Mouse (Mus musculus) ovary, postnatal 36 days (tissue): ENCODE measurements around the gene Adad1.

ENCODE experiments used
- DNase-seq: peaks from one replicate; pipeline ENCODE4 v3.0.0; 2022; ENCODE audit warnings: low spot score, mixed read lengths

Gene Adad1

DNA sequence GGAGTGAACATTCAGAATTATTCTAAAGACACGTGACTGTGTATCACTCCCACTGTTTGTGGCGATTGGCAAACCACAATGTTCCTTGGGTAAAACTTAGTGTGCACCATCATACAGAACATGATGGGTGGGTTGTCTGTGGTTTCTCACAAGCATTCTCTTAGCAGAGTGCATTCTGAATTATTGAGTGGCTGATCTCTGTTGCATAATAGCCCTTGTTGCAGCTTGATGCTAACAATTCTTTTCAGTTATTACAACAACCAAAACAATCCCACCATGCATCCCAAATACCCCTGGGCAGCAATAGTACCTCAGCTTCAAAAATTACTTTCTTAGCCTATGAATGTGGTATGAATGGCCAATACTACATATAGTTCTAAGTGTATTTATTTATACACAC is 106.0 kb downstream of the Adad1 start:
- no peak for DNase-seq
